Mouse (Mus musculus) MEL (cell line): ENCODE results near the gene Cyp2f2.

Source experiments
- BHLHE40 ChIP-seq: IDR thresholded peaks from 2 replicates; pipeline ENCODE4 v1.6.1; 2012; ENCODE audit warnings: low read depth, mild to moderate bottlenecking, inconsistent platforms, low read length, improper control_type of control experiment, borderline replicate concordance
- CHD2 ChIP-seq: IDR thresholded peaks from 2 replicates; pipeline ENCODE4 v1.6.1; 2011; ENCODE audit warnings: low read length, improper control_type of control experiment
- CTCF ChIP-seq, 3 experiments: IDR thresholded peaks in 2 of 3; conservative IDR thresholded peaks in 1 of 3; 2 replicates each; pipeline ENCODE4 v1.5.1; 2011 to 2012; ENCODE audit warnings: low read length in 3 of 3, low read depth in 2 of 3, mild to moderate bottlenecking in 2 of 3, improper control_type of control experiment in 1 of 3, inconsistent platforms in 1 of 3, mixed read lengths in 1 of 3, moderate library complexity in 1 of 3; ENCODE audit not compliant: control insufficient read depth in 1 of 3, insufficient read depth in 1 of 3, poor library complexity in 1 of 3, severe bottlenecking in 1 of 3
- EP300 ChIP-seq, 2 experiments: IDR thresholded peaks; 2 replicates each; pipeline ENCODE4 v1.6.1; 2011; ENCODE audit warnings: improper control_type of control experiment in 2 of 2, low read length in 2 of 2, low read depth in 1 of 2, mild to moderate bottlenecking in 1 of 2
- GATA1 ChIP-seq: IDR thresholded peaks from 2 replicates; pipeline ENCODE4 v1.6.1; 2011; ENCODE audit warnings: low read depth, low read length, improper control_type of control experiment
- HCFC1 ChIP-seq: IDR thresholded peaks from 2 replicates; pipeline ENCODE4 v1.6.1; 2012; ENCODE audit warnings: low read depth, mild to moderate bottlenecking, inconsistent platforms, low read length, improper control_type of control experiment, moderate library complexity
- JUND ChIP-seq: IDR thresholded peaks from 2 replicates; pipeline ENCODE4 v1.6.1; 2011; ENCODE audit warnings: low read depth, mild to moderate bottlenecking, improper control_type of control experiment, low read length
- KAT2A ChIP-seq: conservative IDR thresholded peaks from 2 replicates; pipeline ENCODE4 v1.6.1; 2012; ENCODE audit warnings: low read depth, low read length, improper control_type of control experiment, inconsistent platforms
- MAFK ChIP-seq: IDR thresholded peaks from 2 replicates; pipeline ENCODE4 v1.6.1; 2011; ENCODE audit warnings: low read depth, mild to moderate bottlenecking, low read length, improper control_type of control experiment, borderline replicate concordance
- NELFE ChIP-seq: IDR thresholded peaks from 2 replicates; pipeline ENCODE4 v1.6.1; 2011; ENCODE audit warnings: low read depth, low read length, improper control_type of control experiment
- POLR2A ChIP-seq, 2 experiments: IDR thresholded peaks; 2 replicates each; pipeline ENCODE4 v1.6.1; 2011 to 2012; ENCODE audit warnings: low read length in 2 of 2, mild to moderate bottlenecking in 2 of 2, control low read depth in 1 of 2, improper control_type of control experiment in 1 of 2, low read depth in 1 of 2, moderate library complexity in 1 of 2; ENCODE audit not compliant: control insufficient read depth in 1 of 2, insufficient read depth in 1 of 2, poor library complexity in 1 of 2
- SIN3A ChIP-seq: IDR thresholded peaks from 2 replicates; pipeline ENCODE4 v1.6.1; 2012; ENCODE audit warnings: low read length, improper control_type of control experiment, inconsistent platforms
- USF1 ChIP-seq: IDR thresholded peaks from 2 replicates; pipeline ENCODE4 v1.6.1; 2014; ENCODE audit warnings: low read depth, mild to moderate bottlenecking, inconsistent platforms, low read length, improper control_type of control experiment, moderate library complexity

DNA sequence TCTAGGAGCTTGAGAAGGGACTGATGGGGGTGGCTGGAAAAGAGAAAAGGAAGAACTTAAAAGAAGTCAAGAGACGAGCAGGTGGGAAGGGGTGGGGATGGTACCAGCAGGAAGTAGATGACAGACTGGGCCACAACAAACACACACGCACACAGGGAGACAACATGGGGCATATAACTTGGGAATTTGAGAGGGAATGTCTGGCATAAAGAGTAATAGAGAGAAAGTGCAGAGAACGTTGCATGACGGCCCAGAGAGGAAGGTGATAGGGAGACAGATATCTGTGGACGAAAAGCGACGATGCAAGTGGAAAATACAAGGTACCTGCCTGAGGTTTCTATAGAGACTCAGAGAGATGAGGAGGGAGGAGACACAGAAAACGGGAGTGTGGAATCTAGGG, 46.0 kb downstream of the Cyp2f2 start:
- TF ChIP-seq MAFK (no peak), POLR2A (IDR thresholded peaks at IDR 0.05; ENCODE audit: control insufficient read depth in 1 of 2, insufficient read depth in 1 of 2, low read depth in 1 of 2, low read length in 2 of 2, poor library complexity in 1 of 2) (no peak), HCFC1 (no peak), EP300 (IDR thresholded peaks at IDR 0.05; ENCODE audit: low read depth in 1 of 2, low read length in 2 of 2) (no peak), KAT2A (no peak), CTCF (IDR thresholded peaks at IDR 0.05 in 2 of 3, conservative IDR thresholded peaks at IDR 0.05 in 1 of 3; ENCODE audit: control insufficient read depth in 1 of 3, insufficient read depth in 1 of 3, low read depth in 2 of 3, low read length in 3 of 3, poor library complexity in 1 of 3, severe bottlenecking in 1 of 3) (no peak), USF1 (no peak), NELFE (no peak), SIN3A (no peak), CHD2 (no peak), JUND (no peak), GATA1 (no peak), BHLHE40 (no peak)
